Mouse (Mus musculus) MEL (cell line): Measurements from ENCODE around the gene Leo1.

Source experiments
- E2F4 ChIP-seq: IDR thresholded peaks from 2 replicates; pipeline ENCODE4 v1.6.1; 2011; ENCODE audit warnings: low read depth, low read length, improper control_type of control experiment, borderline replicate concordance
- ELF1 ChIP-seq: IDR thresholded peaks from 2 replicates; pipeline ENCODE4 v1.6.1; 2014; ENCODE audit warnings: low read depth, mild to moderate bottlenecking, inconsistent platforms, low read length, improper control_type of control experiment, moderate library complexity
- ETS1 ChIP-seq: IDR thresholded peaks from 2 replicates; pipeline ENCODE4 v1.6.1; 2012; ENCODE audit warnings: low read depth, mild to moderate bottlenecking, inconsistent platforms, low read length, improper control_type of control experiment, moderate library complexity
- GATA1 ChIP-seq: IDR thresholded peaks from 2 replicates; pipeline ENCODE4 v1.6.1; 2011; ENCODE audit warnings: low read depth, low read length, improper control_type of control experiment
- MAX ChIP-seq: IDR thresholded peaks from 2 replicates; pipeline ENCODE4 v1.6.1; 2011; ENCODE audit warnings: low read length, improper control_type of control experiment
- MEF2A ChIP-seq: IDR thresholded peaks from 2 replicates; pipeline ENCODE4 v1.6.1; 2014; ENCODE audit warnings: low read depth, mild to moderate bottlenecking, inconsistent platforms, low read length, improper control_type of control experiment; ENCODE audit not compliant: poor library complexity, insufficient replicate concordance, severe bottlenecking; ENCODE audit errors: extremely low read depth
- POLR2A ChIP-seq, 2 experiments: IDR thresholded peaks; 2 replicates each; pipeline ENCODE4 v1.6.1; 2011 to 2012; ENCODE audit warnings: low read length in 2 of 2, mild to moderate bottlenecking in 2 of 2, control low read depth in 1 of 2, improper control_type of control experiment in 1 of 2, low read depth in 1 of 2, moderate library complexity in 1 of 2; ENCODE audit not compliant: control insufficient read depth in 1 of 2, insufficient read depth in 1 of 2, poor library complexity in 1 of 2
- POLR2AphosphoS5 ChIP-seq: IDR thresholded peaks from 2 replicates; pipeline ENCODE4 v1.6.1; 2012; ENCODE audit warnings: low read depth, borderline replicate concordance, mild to moderate bottlenecking, inconsistent platforms, low read length, moderate library complexity, mixed read lengths
- ZMIZ1 ChIP-seq: IDR thresholded peaks from 2 replicates; pipeline ENCODE4 v1.6.1; 2012; ENCODE audit warnings: low read depth, mild to moderate bottlenecking, inconsistent platforms, low read length, improper control_type of control experiment, moderate library complexity

- TF ChIP-seq POLR2AphosphoS5 (no peak), POLR2A (IDR thresholded peaks at IDR 0.05; ENCODE audit: control insufficient read depth in 1 of 2, insufficient read depth in 1 of 2, low read depth in 1 of 2, low read length in 2 of 2, poor library complexity in 1 of 2) (no peak), ZMIZ1 (no peak), MEF2A (no peak), ELF1 (no peak), GATA1 (no peak), E2F4 (no peak), MAX (no peak), ETS1 (no peak)
Observed at GRCm38 (mm10) chr9:75477212-75477611, 35.9 kb downstream of the Leo1 start.
